ENCODE assay signal across 8 mouse cellular contexts in the genomic region with DNA sequence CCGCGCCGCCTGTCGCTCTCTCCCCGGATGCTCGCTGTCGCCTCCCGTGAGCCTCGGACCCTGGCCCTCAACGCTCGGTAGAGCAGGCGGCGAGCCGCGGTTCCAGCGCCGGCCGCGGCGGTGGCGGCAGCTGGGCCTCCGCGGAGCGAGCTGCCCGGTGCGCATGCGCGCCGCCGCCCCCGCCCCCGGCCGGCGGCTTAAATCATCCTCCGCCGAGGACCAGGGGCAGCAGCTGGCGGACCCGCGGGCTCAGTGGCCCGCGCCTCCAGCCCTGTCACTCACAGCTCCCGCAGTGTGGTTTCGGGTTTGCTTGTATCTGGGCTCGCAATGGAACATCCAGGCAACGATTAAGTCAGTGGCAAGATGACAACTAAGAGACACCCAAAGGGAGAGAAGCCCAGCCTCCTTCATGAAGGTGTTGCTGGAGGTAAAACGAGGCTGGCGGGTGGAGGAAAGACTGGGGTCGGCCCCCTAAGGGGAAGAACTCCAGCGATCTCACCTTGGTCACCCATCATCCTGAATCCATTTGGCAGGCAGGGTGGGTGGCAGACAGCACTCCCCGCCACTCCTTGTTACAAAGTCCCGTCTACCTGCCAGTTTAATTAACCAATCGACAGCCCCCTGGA. TPM values are rescaled to one million over a fixed set of nuclear protein-coding genes. Genes with fewer than 3 reads are reported as not detected.
DNase-seq lines count a peak whose midpoint lies in the region; ATAC-seq and TF ChIP-seq lines count a peak whose summit lies in the region.

TSS of gene Stxbp5 (minus strand) at position 9 of the 626 bp plus-strand sequence.

- no peak for TF ChIP-seq CTCF in CH12.LX (conservative IDR thresholded peaks at IDR 0.05 in 1 of 2, IDR thresholded peaks at IDR 0.05 in 1 of 2; ENCODE audit: low read depth in 2 of 2, low read length in 2 of 2)

- H3K79me2 ChIP-seq in CH12.LX (replicated peaks; ENCODE audit: control insufficient read depth, extremely low read depth, insufficient read depth, poor library complexity, severe bottlenecking), result peaks cover 23% of the 10 kb centered on the region

- peak; percentile 58 for DNase-seq in CH12.LX (ENCODE audit: extremely low read depth)
- peak; percentile 58 for DNase-seq in c-Kit-negative CD71-positive TER-119-positive erythroid progenitor cells, embryonic 14.5 days (ENCODE audit: low read depth, low spot score)
- peak; percentile 32 for DNase-seq in fibroblast of lung, adult 2 months (ENCODE audit: low read depth)
- DNase-seq in kidney, postnatal 10 days, result peak; percentile 90
- DNase-seq in liver, embryonic 11.5 days (ENCODE audit: low spot score), result peak; percentile 81
- DNase-seq in naive thymus-derived CD4-positive, alpha-beta T cell, adult 2 months (ENCODE audit: low read depth), result peak; percentile 87
- peak; percentile 85 for DNase-seq in splenic B cell, adult 2 months (ENCODE audit: low read depth, low spot score)

- dilution Hi-C loops in CH12.LX (cut with MboI; ENCODE audit: extremely low pct_ligation_motif_present, extremely low pct_unique_long_range_greater_than_20kb, low sequenced_read_pairs), result no loop called here

- peak; percentile 62; the same call in 1 of the 2 replicates for ATAC-seq in heart, embryonic 13.5 days (ENCODE audit: extremely low read depth, insufficient number of reproducible peaks, low FRiP score, low TSS enrichment)
- ATAC-seq in liver, embryonic 11.5 days (replicated peaks; ENCODE audit: low FRiP score), result peak; percentile 70

- TF ChIP-seq RAD21 in CH12.LX (IDR thresholded peaks at IDR 0.05; ENCODE audit: low read depth, low read length), result no peak

- H3K4me3 ChIP-seq in CH12.LX (replicated peaks in 1 of 3; ENCODE audit: low read depth in 2 of 3, low read length in 2 of 3, poor library complexity in 1 of 3), result peak within 1 kb of the TSS; percentile 73 to 85 (median 74)
- H3K4me3 ChIP-seq in heart, embryonic 13.5 days, result peak within 1 kb of the TSS; percentile 68
- peak within 1 kb of the TSS; percentile 96 for H3K4me3 ChIP-seq in liver, embryonic 11.5 days (ENCODE audit: low read depth, low read length)

- WGBS in heart, embryonic 13.5 days, result under 1% methylated on average over 52 of the region's 52 CpGs
- under 1% methylated on average over 52 of the region's 52 CpGs for WGBS in liver, embryonic 11.5 days

- H3K27ac ChIP-seq in CH12.LX (ENCODE audit: insufficient read depth, low read depth), result peak within 1 kb of the TSS; percentile 74
- H3K27ac ChIP-seq in heart, embryonic 13.5 days (replicated peaks), result peak within 1 kb of the TSS; percentile 96
- H3K27ac ChIP-seq in liver, embryonic 11.5 days (ENCODE audit: low read depth, low read length), result peak within 1 kb of the TSS; percentile 93

- TF ChIP-seq EP300 in CH12.LX (IDR thresholded peaks at IDR 0.05; ENCODE audit: low read length), result no peak

- no peaks in the 10 kb centered on the region for H3K9me3 ChIP-seq in CH12.LX (replicated peaks; ENCODE audit: low read length)
- H3K9me3 ChIP-seq in heart, embryonic 13.5 days, result no peaks in the 10 kb centered on the region
- H3K9me3 ChIP-seq in liver, embryonic 11.5 days (ENCODE audit: control insufficient read depth, low read length), result no peaks in the 10 kb centered on the region

- peak; percentile 70 for TF ChIP-seq POLR2A in CH12.LX (IDR thresholded peaks at IDR 0.05; ENCODE audit: low read depth, low read length)

- H3K27me3 ChIP-seq in CH12.LX (replicated peaks), result no peaks in the 10 kb centered on the region
- no peaks in the 10 kb centered on the region for H3K27me3 ChIP-seq in heart, embryonic 13.5 days (replicated peaks)
- no peaks in the 10 kb centered on the region for H3K27me3 ChIP-seq in liver, embryonic 11.5 days (replicated peaks; ENCODE audit: control insufficient read depth, insufficient read depth, low read length)
- no peaks in the 10 kb centered on the region for H3K27me3 ChIP-seq in splenic B cell, adult 2 months (ENCODE audit: control insufficient read depth, insufficient read depth, low read length, poor library complexity, severe bottlenecking)

- no peaks in the 10 kb centered on the region for H3K36me3 ChIP-seq in CH12.LX (replicated peaks in 1 of 2; ENCODE audit: control insufficient read depth in 1 of 2, insufficient read depth in 1 of 2, low read length in 1 of 2)
- H3K36me3 ChIP-seq in heart, embryonic 13.5 days, result no peaks in the 10 kb centered on the region
- H3K36me3 ChIP-seq in liver, embryonic 11.5 days (ENCODE audit: control insufficient read depth, insufficient read depth, low read length), result no peaks in the 10 kb centered on the region
- H3K36me3 ChIP-seq in splenic B cell, adult 2 months (ENCODE audit: control insufficient read depth, insufficient read depth, low read length, poor library complexity, severe bottlenecking), result no peaks in the 10 kb centered on the region

- in situ Hi-C loops in CH12.LX (cut with MboI; ENCODE audit: low pct_ligation_motif_present, low pct_unique_long_range_greater_than_20kb, low sequenced_read_pairs), result no loop called here

- H3K4me1 ChIP-seq in CH12.LX (ENCODE audit: control insufficient read depth in 1 of 2, insufficient read depth in 2 of 2), result peaks cover 3 to 29% of the 10 kb centered on the region in 2 experiments; a peak in 3 of 4 replicates
- H3K4me1 ChIP-seq in heart, embryonic 13.5 days, result peaks cover 21% of the 10 kb centered on the region
- peaks cover 10% of the 10 kb centered on the region for H3K4me1 ChIP-seq in liver, embryonic 11.5 days (replicated peaks; ENCODE audit: control insufficient read depth, insufficient read depth, low read length)

- peak within 1 kb of the TSS; percentile 100 for H3K4me2 ChIP-seq in CH12.LX (ENCODE audit: insufficient read depth, low read depth, poor library complexity, severe bottlenecking)
- peak within 1 kb of the TSS; percentile 99 for H3K4me2 ChIP-seq in heart, embryonic 13.5 days
- H3K4me2 ChIP-seq in liver, embryonic 11.5 days, result peak within 1 kb of the TSS; percentile 99

- peak within 1 kb of the TSS; percentile 77 for H3K9ac ChIP-seq in CH12.LX (ENCODE audit: insufficient read depth, low read depth)
- H3K9ac ChIP-seq in heart, embryonic 13.5 days, result peak within 1 kb of the TSS; percentile 97
- H3K9ac ChIP-seq in liver, embryonic 11.5 days (ENCODE audit: low read depth, low read length), result peak within 1 kb of the TSS; percentile 94

TF ChIP-seq in CH12.LX, 34 proteins besides CTCF, POLR2A, EP300 and RAD21:
- TF ChIP-seq RCOR1 (conservative IDR thresholded peaks at IDR 0.05; ENCODE audit: low read depth, low read length) (0 out of 2 replicates have a peak, but pooled peaks have one; percentile 48), HCFC1 (IDR thresholded peaks at IDR 0.05; ENCODE audit: low read depth, low read length) (peak; percentile 40; the same call in 1 of the 2 replicates), IRF4 (IDR thresholded peaks at IDR 0.05; ENCODE audit: low read depth, low read length) (peak; percentile 49; the same call in 1 of the 2 replicates), MEF2A (IDR thresholded peaks at IDR 0.05; ENCODE audit: borderline replicate concordance, low read depth, low read length) (peak; percentile 63; the same call in 1 of the 2 replicates), ELF1 (IDR thresholded peaks at IDR 0.05; ENCODE audit: low read depth, low read length) (no peak), SIN3A (IDR thresholded peaks at IDR 0.05; ENCODE audit: low read length) (peak; percentile 85), NELFE (IDR thresholded peaks at IDR 0.05; ENCODE audit: low read depth, low read length) (peak; percentile 68), MAX (IDR thresholded peaks at IDR 0.05; ENCODE audit: low read length) (peak; percentile 58), ZMIZ1 (IDR thresholded peaks at IDR 0.05; ENCODE audit: low read depth, low read length) (peak; percentile 81), CHD1 (IDR thresholded peaks at IDR 0.05; ENCODE audit: low read depth, low read length) (0 out of 2 replicates have a peak, but pooled peaks have one; percentile 33), NRF1 (IDR thresholded peaks at IDR 0.05; ENCODE audit: low read depth, low read length) (peak; percentile 95), UBTF (IDR thresholded peaks at IDR 0.05; ENCODE audit: low read depth, low read length) (0 out of 2 replicates have a peak, but pooled peaks have one; percentile 91), JUN (IDR thresholded peaks at IDR 0.05; ENCODE audit: insufficient read depth, low read depth, low read length) (no peak), MAZ (IDR thresholded peaks at IDR 0.05; ENCODE audit: low read depth, low read length) (0 out of 2 replicates have a peak, but pooled peaks have one; percentile 43), ETS1 (conservative IDR thresholded peaks at IDR 0.05; ENCODE audit: low read depth, low read length) (no peak), ZNF384 (IDR thresholded peaks at IDR 0.05; ENCODE audit: low read depth, low read length) (no peak), POLR2AphosphoS2 (IDR thresholded peaks at IDR 0.05; ENCODE audit: low read depth, low read length) (no peak), BHLHE40 (IDR thresholded peaks at IDR 0.05; ENCODE audit: low read depth, low read length) (0 out of 2 replicates have a peak, but pooled peaks have one; percentile 11), PAX5 (IDR thresholded peaks at IDR 0.05; ENCODE audit: low read length) (no peak), MYC (IDR thresholded peaks at IDR 0.05; ENCODE audit: low read depth, low read length) (no peak), SMC3 (IDR thresholded peaks at IDR 0.05; ENCODE audit: low read depth, low read length) (no peak), USF2 (conservative IDR thresholded peaks at IDR 0.05; ENCODE audit: low read depth, low read length) (no peak), KAT2A (IDR thresholded peaks at IDR 0.05; ENCODE audit: insufficient replicate concordance, low read length) (no peak), MXI1 (IDR thresholded peaks at IDR 0.05; ENCODE audit: low read depth, low read length) (peak; percentile 68), TCF12 (IDR thresholded peaks at IDR 0.05; ENCODE audit: low read depth, low read length) (peak; percentile 69; the same call in 1 of the 2 replicates)

RNA-seq across cellular contexts. Expression of gene Stxbp5, which starts in this region (rescaled TPM):
- total RNA-seq in CH12.LX (2012; rRNA removed), result 11.2 and 11.8 TPM in 2 replicates
- total RNA-seq in CH12.LX (2014; rRNA removed), result 9.8 and 10.8 TPM in 2 replicates
- 17.0 and 20.1 TPM in 2 replicates for polyA plus RNA-seq in CH12.LX (2012; ENCODE audit: insufficient read length, low read depth)
- 2.6 and 2.7 TPM in 2 replicates for polyA plus RNA-seq in heart, embryonic 13.5 days (2015; fragmentation: Nextera tagmentation; extraction: Ambion mirVana)
- polyA plus RNA-seq in liver, embryonic 11.5 days (2014; fragmentation: Nextera tagmentation; extraction: Ambion mirVana), result 7.4 and 8.2 TPM in 2 replicates

Comparison
In these comparisons a context has a peak if more than half of its experiments do, and no peak if none do; other contexts are left out.
1. Peak in every context shown above with its lines: DNase-seq, ATAC-seq, H3K4me3 ChIP-seq and H3K27ac ChIP-seq.
2. DNase-seq: peak in every context shown above with its lines; median percentile 90 in kidney, postnatal 10 days; 87 in naive thymus-derived CD4-positive, alpha-beta T cell, adult 2 months; 85 in splenic B cell, adult 2 months; 81 in liver, embryonic 11.5 days; 58 in CH12.LX; 58 in c-Kit-negative CD71-positive TER-119-positive erythroid progenitor cells, embryonic 14.5 days; 32 in fibroblast of lung, adult 2 months.